Comparison of ENCODE assay signal across 19 mouse cellular contexts in the genomic region with DNA sequence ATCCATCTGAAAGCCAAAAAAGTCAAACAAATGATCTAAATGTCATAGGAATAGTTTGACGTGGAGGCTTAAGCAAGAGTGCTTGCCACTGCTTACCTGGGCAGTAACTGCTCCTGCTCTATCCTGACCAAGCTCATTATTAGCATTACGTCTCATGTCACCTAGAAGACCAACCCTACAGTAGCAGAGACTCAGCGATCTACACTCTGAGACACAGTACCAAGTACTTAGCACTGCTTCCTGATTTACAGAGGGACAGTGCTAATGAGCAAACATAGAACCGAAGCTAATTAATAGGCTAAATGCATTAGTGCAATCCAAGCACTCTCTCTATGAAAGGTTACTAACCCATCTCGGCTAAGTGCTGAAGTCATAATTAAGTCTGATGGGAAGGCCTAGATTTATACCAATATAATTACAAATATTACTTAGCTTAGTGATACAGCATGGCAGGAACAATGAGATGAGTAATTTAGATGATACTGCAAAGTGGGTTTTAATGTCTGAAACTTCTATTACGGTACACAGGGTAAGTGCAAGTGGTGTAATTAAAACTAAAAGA.
DNase-seq lines count a peak whose midpoint lies in the region; ATAC-seq lines count a peak whose summit lies in the region.
"Had no signal": no experiment of that assay in that cellular context is flagged by ENCODE, and none has a peak within 500 bp of the region (broad histone marks: within the 10 kb centered on the region; RNA-seq: fewer than 3 reads in every experiment).

No protein-coding gene starts in this region.

- no peaks in the 10 kb centered on the region for H3K27me3 ChIP-seq in forebrain, embryonic 15.5 days
- no peaks in the 10 kb centered on the region for H3K27me3 ChIP-seq in forebrain, embryonic 11.5 days (ENCODE audit: control insufficient read depth, insufficient read depth, low read length)
- H3K27me3 ChIP-seq in hindbrain, embryonic 15.5 days = no peaks in the 10 kb centered on the region
- no peaks in the 10 kb centered on the region for H3K27me3 ChIP-seq in hindbrain, embryonic 14.5 days (ENCODE audit: control insufficient read depth, insufficient read depth, low read length)
- H3K27me3 ChIP-seq in neural tube, embryonic 13.5 days = no peaks in the 10 kb centered on the region
- H3K27me3 ChIP-seq: embryonic facial prominence, embryonic 13.5 days; heart, embryonic 13.5 days; intestine, embryonic 15.5 days; Patski had no signal

- WGBS in forebrain, embryonic 15.5 days = 64% methylated on average over 6 of the region's 6 CpGs
- WGBS in forebrain, embryonic 11.5 days = 84% methylated on average over 6 of the region's 6 CpGs
- WGBS in hindbrain, embryonic 15.5 days = 84% methylated on average over 6 of the region's 6 CpGs
- 84% methylated on average over 6 of the region's 6 CpGs for WGBS in hindbrain, embryonic 14.5 days
- 80% methylated on average over 6 of the region's 6 CpGs for WGBS in neural tube, embryonic 13.5 days

- no peak for DNase-seq in forebrain, embryonic 11.5 days (ENCODE audit: low spot score)
- DNase-seq in hindbrain, embryonic 14.5 days (ENCODE audit: low spot score) = no peak
- DNase-seq in neural tube, embryonic 10.5 days (ENCODE audit: extremely low spot score, low spot score) = no peak
- no peak for DNase-seq in adrenal gland, postnatal 36 days
- DNase-seq: adrenal gland, postnatal 14 days; cerebellum, adult 18-20 months; cerebellum, adult 9-11 months; cerebellum, postnatal 36 days; gastrocnemius, adult 2 months; gastrocnemius, postnatal 25 days; heart, postnatal 4 days had no signal

- no peak overlapping the region for H3K9ac ChIP-seq in forebrain, embryonic 15.5 days (replicated peaks)
- no peak overlapping the region for H3K9ac ChIP-seq in forebrain, embryonic 11.5 days (ENCODE audit: low read length)
- H3K9ac ChIP-seq in hindbrain, embryonic 15.5 days = no peak overlapping the region
- no peak overlapping the region for H3K9ac ChIP-seq in hindbrain, embryonic 14.5 days
- no peak overlapping the region for H3K9ac ChIP-seq in neural tube, embryonic 13.5 days
- H3K9ac ChIP-seq: embryonic facial prominence, embryonic 13.5 days; heart, embryonic 13.5 days; intestine, embryonic 15.5 days had no signal

- no peak overlapping the region for H3K4me2 ChIP-seq in forebrain, embryonic 15.5 days (replicated peaks)
- H3K4me2 ChIP-seq in forebrain, embryonic 11.5 days (ENCODE audit: low read depth, low read length, severe bottlenecking) = no peak overlapping the region
- H3K4me2 ChIP-seq in hindbrain, embryonic 15.5 days = no peak overlapping the region
- H3K4me2 ChIP-seq in hindbrain, embryonic 14.5 days (replicated peaks) = no peak overlapping the region
- no peak overlapping the region for H3K4me2 ChIP-seq in neural tube, embryonic 13.5 days
- H3K4me2 ChIP-seq: embryonic facial prominence, embryonic 13.5 days; heart, embryonic 13.5 days; intestine, embryonic 15.5 days had no signal

- ATAC-seq in forebrain, embryonic 15.5 days (replicated peaks) = peak; percentile 41; the same call in 1 of the 2 replicates
- no peak for ATAC-seq in forebrain, embryonic 11.5 days (replicated peaks; ENCODE audit: low FRiP score)
- ATAC-seq in hindbrain, embryonic 15.5 days (ENCODE audit: low FRiP score, low read depth) = 0 out of 2 replicates have a peak, but pooled peaks have one; percentile 34
- no peak for ATAC-seq in hindbrain, embryonic 14.5 days (ENCODE audit: low FRiP score)
- ATAC-seq in neural tube, embryonic 13.5 days (ENCODE audit: low read depth) = peak; percentile 56
- ATAC-seq: activated CD4-positive, CD25-positive, alpha-beta regulatory T cell, adult 4 months; intestine, embryonic 15.5 days; Patski had no signal

- 0 out of 2 replicates have a peak, but pooled peaks cover 3% of the 10 kb centered on the region for H3K36me3 ChIP-seq in forebrain, embryonic 15.5 days
- no peaks in the 10 kb centered on the region for H3K36me3 ChIP-seq in forebrain, embryonic 11.5 days (ENCODE audit: control insufficient read depth, insufficient read depth, low read length)
- no peaks in the 10 kb centered on the region; the same call in 1 of the 2 replicates for H3K36me3 ChIP-seq in hindbrain, embryonic 15.5 days
- H3K36me3 ChIP-seq in hindbrain, embryonic 14.5 days (replicated peaks; ENCODE audit: control insufficient read depth, insufficient read depth) = no peaks in the 10 kb centered on the region
- peaks cover 4% of the 10 kb centered on the region; the same call in 1 of the 2 replicates for H3K36me3 ChIP-seq in neural tube, embryonic 13.5 days
- H3K36me3 ChIP-seq: intestine, embryonic 15.5 days had no signal

- no peak overlapping the region for H3K27ac ChIP-seq in forebrain, embryonic 15.5 days (replicated peaks)
- H3K27ac ChIP-seq in forebrain, embryonic 11.5 days (ENCODE audit: low read depth, low read length) = no peak overlapping the region
- H3K27ac ChIP-seq in hindbrain, embryonic 15.5 days (replicated peaks) = no peak overlapping the region
- H3K27ac ChIP-seq in hindbrain, embryonic 14.5 days = no peak overlapping the region
- no peak overlapping the region for H3K27ac ChIP-seq in neural tube, embryonic 13.5 days (replicated peaks)
- H3K27ac ChIP-seq: embryonic facial prominence, embryonic 13.5 days; gastrocnemius, adult 2 months; heart, embryonic 13.5 days; intestine, embryonic 15.5 days had no signal

- no peaks in the 10 kb centered on the region for H3K9me3 ChIP-seq in forebrain, embryonic 15.5 days
- H3K9me3 ChIP-seq in forebrain, embryonic 11.5 days (ENCODE audit: control insufficient read depth, low read length) = no peaks in the 10 kb centered on the region
- H3K9me3 ChIP-seq in hindbrain, embryonic 15.5 days = no peaks in the 10 kb centered on the region
- H3K9me3 ChIP-seq in hindbrain, embryonic 14.5 days (ENCODE audit: control insufficient read depth, low read length) = no peaks in the 10 kb centered on the region
- H3K9me3 ChIP-seq in neural tube, embryonic 13.5 days = no peaks in the 10 kb centered on the region
- H3K9me3 ChIP-seq: embryonic facial prominence, embryonic 13.5 days; heart, embryonic 13.5 days; intestine, embryonic 15.5 days had no signal

- H3K4me3 ChIP-seq in forebrain, embryonic 15.5 days = no peak overlapping the region
- H3K4me3 ChIP-seq in forebrain, embryonic 11.5 days (ENCODE audit: low read depth, low read length) = no peak overlapping the region
- no peak overlapping the region for H3K4me3 ChIP-seq in hindbrain, embryonic 15.5 days
- no peak overlapping the region for H3K4me3 ChIP-seq in hindbrain, embryonic 14.5 days (replicated peaks; ENCODE audit: low read length)
- H3K4me3 ChIP-seq in neural tube, embryonic 13.5 days = no peak overlapping the region
- H3K4me3 ChIP-seq: embryonic facial prominence, embryonic 13.5 days; gastrocnemius, adult 2 months; heart, embryonic 13.5 days; intestine, embryonic 15.5 days had no signal

- no peaks in the 10 kb centered on the region for H3K4me1 ChIP-seq in forebrain, embryonic 15.5 days
- H3K4me1 ChIP-seq in forebrain, embryonic 11.5 days (replicated peaks; ENCODE audit: control insufficient read depth, insufficient read depth, low read length) = no peaks in the 10 kb centered on the region
- H3K4me1 ChIP-seq in hindbrain, embryonic 15.5 days (replicated peaks) = no peaks in the 10 kb centered on the region
- no peaks in the 10 kb centered on the region for H3K4me1 ChIP-seq in hindbrain, embryonic 14.5 days (replicated peaks; ENCODE audit: control insufficient read depth, insufficient read depth, low read length)
- H3K4me1 ChIP-seq in neural tube, embryonic 13.5 days (replicated peaks) = no peaks in the 10 kb centered on the region
- H3K4me1 ChIP-seq: embryonic facial prominence, embryonic 13.5 days; heart, embryonic 13.5 days had no signal

Comparison
In these comparisons a context has a peak if more than half of its experiments do, and no peak if none do; other contexts are left out.
1. ATAC-seq: peak in forebrain, embryonic 15.5 days (single experiment), hindbrain, embryonic 15.5 days (single experiment) and neural tube, embryonic 13.5 days (single experiment); none in forebrain, embryonic 11.5 days (single experiment) and hindbrain, embryonic 14.5 days (single experiment).